8 mouse cellular contexts compared by ENCODE assay signal in the genomic region with DNA sequence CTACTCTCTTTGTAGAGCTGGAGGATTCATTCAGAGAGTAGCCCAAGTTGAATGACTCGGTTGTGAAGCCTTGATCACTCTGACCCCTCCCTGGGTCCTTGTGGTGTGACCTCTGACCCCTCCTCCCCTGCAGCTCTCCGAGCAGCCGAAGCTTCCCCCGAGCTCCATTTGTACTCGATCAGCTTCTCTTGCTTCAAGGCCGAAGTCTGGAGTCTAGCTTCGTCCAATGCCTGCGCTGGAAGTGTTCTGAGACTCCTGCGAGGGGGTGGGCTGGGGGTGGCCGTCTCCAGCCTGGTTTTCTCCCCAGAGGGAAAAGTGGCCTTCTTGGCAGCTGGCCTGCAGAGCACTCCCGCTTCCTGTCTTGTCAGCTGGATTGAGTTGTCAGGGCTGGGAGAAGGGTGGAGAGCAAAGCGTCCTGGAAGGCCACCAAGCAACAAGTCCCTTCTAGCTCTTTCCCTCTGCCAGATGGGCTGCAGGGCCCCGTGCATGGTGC. TPM values are rescaled to one million over a fixed set of nuclear protein-coding genes. Genes with fewer than 3 reads are reported as not detected.
DNase-seq lines count a peak whose midpoint lies in the region; ATAC-seq and TF ChIP-seq lines count a peak whose summit lies in the region.

Pou2f3 (minus strand) TSS at position 180 of the 493 bp plus-strand sequence.

- no peak for ATAC-seq in hindbrain, embryonic 13.5 days (ENCODE audit: low FRiP score)
- no peak for ATAC-seq in limb, embryonic 12.5 days (ENCODE audit: insufficient number of reproducible peaks, insufficient read depth, low FRiP score, low TSS enrichment, low read depth)
- ATAC-seq in midbrain, postnatal 0 days (ENCODE audit: low FRiP score), result peak; percentile 44; the same call in 1 of the 2 replicates
- no peak for ATAC-seq in activated CD4-positive, CD25-positive, alpha-beta regulatory T cell, adult 4 months

- H3K9ac ChIP-seq in hindbrain, embryonic 13.5 days, result 0 out of 2 replicates have a peak within 1 kb of the TSS, but pooled peaks have one; percentile 15
- H3K9ac ChIP-seq in limb, embryonic 12.5 days (replicated peaks), result no peak within 1 kb of the TSS; the same call in 1 of the 2 replicates
- no peak within 1 kb of the TSS for H3K9ac ChIP-seq in midbrain, postnatal 0 days (replicated peaks; ENCODE audit: low read length, poor library complexity, severe bottlenecking)

- H3K9me3 ChIP-seq in hindbrain, embryonic 13.5 days, result no peaks in the 10 kb centered on the region
- H3K9me3 ChIP-seq in limb, embryonic 12.5 days, result no peaks in the 10 kb centered on the region
- H3K9me3 ChIP-seq in midbrain, postnatal 0 days (ENCODE audit: low read length), result no peaks in the 10 kb centered on the region

- no peak within 1 kb of the TSS for H3K27ac ChIP-seq in hindbrain, embryonic 13.5 days
- H3K27ac ChIP-seq in limb, embryonic 12.5 days, result no peak within 1 kb of the TSS
- no peak within 1 kb of the TSS for H3K27ac ChIP-seq in midbrain, postnatal 0 days (ENCODE audit: low read depth, low read length)

- peaks cover 22% of the 10 kb centered on the region for H3K4me1 ChIP-seq in hindbrain, embryonic 13.5 days (replicated peaks)
- H3K4me1 ChIP-seq in limb, embryonic 12.5 days (replicated peaks), result peaks cover 16% of the 10 kb centered on the region
- H3K4me1 ChIP-seq in midbrain, postnatal 0 days (ENCODE audit: insufficient read depth, low read length), result peaks cover 12% of the 10 kb centered on the region; the same call in 1 of the 2 replicates

- no peaks in the 10 kb centered on the region for H3K36me3 ChIP-seq in hindbrain, embryonic 13.5 days
- no peaks in the 10 kb centered on the region for H3K36me3 ChIP-seq in limb, embryonic 12.5 days
- no peaks in the 10 kb centered on the region for H3K36me3 ChIP-seq in midbrain, postnatal 0 days (ENCODE audit: insufficient read depth, low read length)

- H3K4me3 ChIP-seq in hindbrain, embryonic 13.5 days, result no peak within 1 kb of the TSS
- no peak within 1 kb of the TSS for H3K4me3 ChIP-seq in limb, embryonic 12.5 days (replicated peaks)
- H3K4me3 ChIP-seq in midbrain, postnatal 0 days (ENCODE audit: low read depth, low read length), result no peak within 1 kb of the TSS

- H3K27me3 ChIP-seq in hindbrain, embryonic 13.5 days, result peaks cover 31% of the 10 kb centered on the region
- H3K27me3 ChIP-seq in limb, embryonic 12.5 days, result peaks cover 27% of the 10 kb centered on the region
- peaks cover 9% of the 10 kb centered on the region for H3K27me3 ChIP-seq in midbrain, postnatal 0 days (ENCODE audit: insufficient read depth, low read length)

- peak; percentile 72 to 75 for DNase-seq in urinary bladder, postnatal 4 days (ENCODE audit: low spot score in 2 of 2)
- DNase-seq in urinary bladder, postnatal 25 days (ENCODE audit: low spot score), result no peak
- DNase-seq in gastrocnemius, postnatal 10 days, result peak; percentile 69
- peak; percentile 45 for DNase-seq in midbrain, postnatal 0 days (ENCODE audit: low spot score)
- no peak for DNase-seq in T-cell, adult 2 months (ENCODE audit: low spot score)

- TF ChIP-seq CTCF in midbrain, postnatal 0 days (IDR thresholded peaks at IDR 0.05), result no peak

- WGBS in hindbrain, embryonic 13.5 days, result 2% methylated on average over 13 of the region's 13 CpGs
- 4% methylated on average over 13 of the region's 13 CpGs for WGBS in limb, embryonic 12.5 days
- 8% methylated on average over 13 of the region's 13 CpGs for WGBS in midbrain, postnatal 0 days

- peak within 1 kb of the TSS; percentile 27; the same call in 1 of the 2 replicates for H3K4me2 ChIP-seq in hindbrain, embryonic 13.5 days
- peak within 1 kb of the TSS; percentile 24; the same call in 1 of the 2 replicates for H3K4me2 ChIP-seq in limb, embryonic 12.5 days
- H3K4me2 ChIP-seq in midbrain, postnatal 0 days (ENCODE audit: low read depth, low read length, poor library complexity, severe bottlenecking), result no peak within 1 kb of the TSS

RNA-seq across cellular contexts. Expression of gene Pou2f3, which starts in this region (rescaled TPM):
- under 1 TPM in 1 of 2 experiments, not detected in 1; 0.09 TPM for total RNA-seq in gastrocnemius, postnatal 10 days (2021)
- polyA plus RNA-seq in hindbrain, embryonic 13.5 days (2015; fragmentation: Nextera tagmentation; extraction: Ambion mirVana), result 0.12 TPM in 1 of 2 replicates, not detected in the other
- polyA plus RNA-seq in limb, embryonic 12.5 days (2016; fragmentation: Nextera tagmentation; extraction: Ambion mirVana), result not detected in 2 replicates
- 0.16 TPM in 1 of 2 replicates, not detected in the other for total RNA-seq in midbrain, postnatal 0 days (2014; rRNA removed)
- not detected in 2 replicates for polyA plus RNA-seq in midbrain, postnatal 0 days (2015; fragmentation: Nextera tagmentation; extraction: Ambion mirVana)
- polyA plus RNA-seq in activated CD4-positive, CD25-positive, alpha-beta regulatory T cell, adult 4 months (2017; shearing (Covaris generic)), result not detected

Comparison
In these comparisons a context has a peak if more than half of its experiments do, and no peak if none do; other contexts are left out.
1. DNase-seq: peak in urinary bladder, postnatal 4 days (2 of 2); none in urinary bladder, postnatal 25 days (single experiment) and T-cell, adult 2 months (single experiment).
2. Peak in DNase-seq in gastrocnemius, postnatal 10 days; RNA of the gene not detected or under 1 TPM.
3. Peak in DNase-seq and ATAC-seq in midbrain, postnatal 0 days; RNA of the gene not detected or under 1 TPM.